Mouse (Mus musculus): ENCODE measurements around the gene Bahcc1.
A peak's percentile ranks its signal among the peaks of the same experiment; 100 is the strongest.

The Bahcc1 gene

GRCm38 (mm10) chr11:120208848-120209247, 23.9 kb upstream of the Bahcc1 start:
- DNase-seq = no peak

GRCm38 (mm10) chr11:120209462-120209861, 23.3 kb upstream of the Bahcc1 start:
- DNase-seq = no peak

- DNase-seq = no peak
These were observed 17.0 kb upstream of the Bahcc1 start for GRCm38 (mm10) chr11:120215726-120216241.

GRCm38 (mm10) chr11:120216540-120217324, 16.0 kb upstream of the Bahcc1 start:
- no peak for DNase-seq

GRCm38 (mm10) chr11:120218176-120218856, 14.4 kb upstream of the Bahcc1 start:
- DNase-seq = no peak

GRCm38 (mm10) chr11:120218946-120219345, 13.8 kb upstream of the Bahcc1 start:
- no peak for DNase-seq

- DNase-seq = peak; percentile 32
These were observed 12.7 kb upstream of the Bahcc1 start for GRCm38 (mm10) chr11:120219916-120220522.

GRCm38 (mm10) chr11:120220963-120221827, 11.6 kb upstream of the Bahcc1 start:
- DNase-seq = no peak

- DNase-seq = no peak
These were observed 10.2 kb upstream of the Bahcc1 start for GRCm38 (mm10) chr11:120222425-120223104.

- DNase-seq = peak; percentile 34
These were observed 8.9 kb upstream of the Bahcc1 start for GRCm38 (mm10) chr11:120223586-120224487.

- no peak for DNase-seq
These were observed 8.1 kb upstream of the Bahcc1 start for GRCm38 (mm10) chr11:120224488-120225255.

- no peak for DNase-seq
These were observed 7.2 kb upstream of the Bahcc1 start for GRCm38 (mm10) chr11:120225256-120226195.

GRCm38 (mm10) chr11:120226421-120227280, 6.1 kb upstream of the Bahcc1 start:
- DNase-seq = no peak

GRCm38 (mm10) chr11:120227571-120228051, 5.1 kb upstream of the Bahcc1 start:
- no peak for DNase-seq

GRCm38 (mm10) chr11:120228116-120228890, 4.4 kb upstream of the Bahcc1 start:
- no peak for DNase-seq

GRCm38 (mm10) chr11:120228911-120229437, 3.8 kb upstream of the Bahcc1 start:
- peak; percentile 33 for DNase-seq

All from cerebellum, adult 8-10 months (tissue).